Mouse (Mus musculus) brain, embryonic 14.5 days (tissue): ENCODE results near the gene Vcam1.

ENCODE experiments used
- CTCF ChIP-seq: fragments of 200-500 bp; IDR thresholded peaks from 2 replicates; pipeline ENCODE4 v1.5.1; 2012; ENCODE audit warnings: inconsistent platforms, mild to moderate bottlenecking, moderate library complexity, borderline replicate concordance; ENCODE audit not compliant: insufficient read depth, insufficient read length; ENCODE audit errors: extremely low read depth
- POLR2A ChIP-seq: fragments of 200-500 bp; IDR thresholded peaks from 2 replicates; pipeline ENCODE4 v1.6.1; 2012; ENCODE audit warnings: mild to moderate bottlenecking, inconsistent platforms, borderline replicate concordance; ENCODE audit not compliant: poor library complexity, insufficient read depth, insufficient read length, severe bottlenecking; ENCODE audit errors: extremely low read depth

GRCm38 (mm10) chr3:116126508-116127190 is 2.8 kb downstream of the Vcam1 start:
- TF ChIP-seq CTCF (no peak), POLR2A (no peak)
